Mouse (Mus musculus): ENCODE results near the gene Iqschfp. TPM values are rescaled to one million over a fixed set of nuclear protein-coding genes. Genes with fewer than 3 reads are reported as not detected.

Iqschfp gene
- total and polyA plus RNA-seq, 2 experiments: not detected

GRCm38 (mm10) chr3:68576431-68576830 lies 684.4 kb downstream of the Iqschfp start:
- TF ChIP-seq POLR2A (IDR thresholded peaks at IDR 0.05; ENCODE audit: extremely low read depth, insufficient read depth, low read length) (no peak), CTCF (IDR thresholded peaks at IDR 0.05; ENCODE audit: low read depth, low read length) (no peak)
- Histone ChIP-seq H3K4me1 (ENCODE audit: control insufficient read depth, insufficient read depth, low read length) (no peaks in the 10 kb centered on the region), H3K79me2 (ENCODE audit: control insufficient read depth, insufficient read depth, low read length) (no peaks in the 10 kb centered on the region), H3K9ac (ENCODE audit: low read depth, low read length) (no peak overlapping the region), H3K27ac (replicated peaks; ENCODE audit: insufficient read depth, low read depth, low read length) (no peak overlapping the region), H3K4me3 (ENCODE audit: insufficient read depth, low read depth, low read length) (no peak overlapping the region), H3K36me3 (ENCODE audit: control insufficient read depth, insufficient read depth, low read length) (no peaks in the 10 kb centered on the region), H3K27me3 (ENCODE audit: control insufficient read depth, insufficient read depth, low read length) (no peaks in the 10 kb centered on the region)
- no peak for DNase-seq (ENCODE audit: extremely low read depth, low read depth, low spot score)
- WGBS: 48% methylated on average over 7 of the region's 7 CpGs

GRCm38 (mm10) chr3:68576948-68577347 lies 684.9 kb downstream of the Iqschfp start:
- no peak for TF ChIP-seq POLR2A (IDR thresholded peaks at IDR 0.05; ENCODE audit: extremely low read depth, insufficient read depth, low read length)
- no peak for TF ChIP-seq CTCF (IDR thresholded peaks at IDR 0.05; ENCODE audit: low read depth, low read length)
- 71% methylated on average over 5 of the region's 5 CpGs for WGBS
- H3K36me3 ChIP-seq (ENCODE audit: control insufficient read depth, insufficient read depth, low read length): no peaks in the 10 kb centered on the region

GRCm38 (mm10) chr3:68581591-68581990 lies 689.6 kb downstream of the Iqschfp start:
- H3K27ac ChIP-seq (replicated peaks; ENCODE audit: insufficient read depth, low read depth, low read length): no peak overlapping the region
- no peak overlapping the region for H3K9ac ChIP-seq (ENCODE audit: low read depth, low read length)
- DNase-seq (ENCODE audit: extremely low read depth, low read depth, low spot score): peak; percentile 11
- 75% methylated on average over 13 of the region's 13 CpGs for WGBS
- H3K4me1 ChIP-seq (ENCODE audit: control insufficient read depth, insufficient read depth, low read length): no peaks in the 10 kb centered on the region
- H3K27me3 ChIP-seq (ENCODE audit: control insufficient read depth, insufficient read depth, low read length): no peaks in the 10 kb centered on the region
- TF ChIP-seq CTCF (IDR thresholded peaks at IDR 0.05; ENCODE audit: low read depth, low read length) (peak; percentile 28; the same call in 1 of the 2 replicates), POLR2A (IDR thresholded peaks at IDR 0.05; ENCODE audit: extremely low read depth, insufficient read depth, low read length) (no peak)
- H3K4me3 ChIP-seq (ENCODE audit: insufficient read depth, low read depth, low read length): no peak overlapping the region
- H3K36me3 ChIP-seq (ENCODE audit: control insufficient read depth, insufficient read depth, low read length): no peaks in the 10 kb centered on the region
- no peaks in the 10 kb centered on the region for H3K79me2 ChIP-seq (ENCODE audit: control insufficient read depth, insufficient read depth, low read length)

More at GRCm38 (mm10) chr3:68576948-68577347, 684.9 kb downstream of the Iqschfp start:
- Histone ChIP-seq H3K27ac (replicated peaks; ENCODE audit: insufficient read depth, low read depth, low read length) (no peak overlapping the region), H3K27me3 (ENCODE audit: control insufficient read depth, insufficient read depth, low read length) (no peaks in the 10 kb centered on the region), H3K79me2 (ENCODE audit: control insufficient read depth, insufficient read depth, low read length) (no peaks in the 10 kb centered on the region), H3K4me3 (ENCODE audit: insufficient read depth, low read depth, low read length) (no peak overlapping the region), H3K9ac (ENCODE audit: low read depth, low read length) (no peak overlapping the region), H3K4me1 (ENCODE audit: control insufficient read depth, insufficient read depth, low read length) (no peaks in the 10 kb centered on the region)
- no peak for DNase-seq (ENCODE audit: extremely low read depth, low read depth, low spot score)

- no peaks in the 10 kb centered on the region for H3K79me2 ChIP-seq (ENCODE audit: control insufficient read depth, insufficient read depth, low read length)
- no peak overlapping the region for H3K4me3 ChIP-seq (ENCODE audit: insufficient read depth, low read depth, low read length)
- no peak overlapping the region for H3K9ac ChIP-seq (ENCODE audit: low read depth, low read length)
- peak; percentile 24 for DNase-seq (ENCODE audit: extremely low read depth, low read depth, low spot score)
- no peaks in the 10 kb centered on the region for H3K36me3 ChIP-seq (ENCODE audit: control insufficient read depth, insufficient read depth, low read length)
- no peak overlapping the region for H3K27ac ChIP-seq (replicated peaks; ENCODE audit: insufficient read depth, low read depth, low read length)
- no peaks in the 10 kb centered on the region for H3K4me1 ChIP-seq (ENCODE audit: control insufficient read depth, insufficient read depth, low read length)
- no peaks in the 10 kb centered on the region for H3K27me3 ChIP-seq (ENCODE audit: control insufficient read depth, insufficient read depth, low read length)
- WGBS: 86% methylated on average over 12 of the region's 12 CpGs
- peak; percentile 49 for TF ChIP-seq CTCF (IDR thresholded peaks at IDR 0.05; ENCODE audit: low read depth, low read length)
- TF ChIP-seq POLR2A (IDR thresholded peaks at IDR 0.05; ENCODE audit: extremely low read depth, insufficient read depth, low read length): no peak
Measured at GRCm38 (mm10) chr3:68582103-68582740, 690.2 kb downstream of the Iqschfp start.

- Histone ChIP-seq H3K27ac (replicated peaks; ENCODE audit: insufficient read depth, low read depth, low read length) (0 out of 2 replicates have a peak overlapping the region, but pooled peaks have one; percentile 10), H3K4me3 (ENCODE audit: insufficient read depth, low read depth, low read length) (no peak overlapping the region), H3K27me3 (ENCODE audit: control insufficient read depth, insufficient read depth, low read length) (no peaks in the 10 kb centered on the region), H3K9ac (ENCODE audit: low read depth, low read length) (no peak overlapping the region), H3K4me1 (ENCODE audit: control insufficient read depth, insufficient read depth, low read length) (no peaks in the 10 kb centered on the region), H3K79me2 (ENCODE audit: control insufficient read depth, insufficient read depth, low read length) (no peaks in the 10 kb centered on the region), H3K36me3 (ENCODE audit: control insufficient read depth, insufficient read depth, low read length) (no peaks in the 10 kb centered on the region)
- no peak for DNase-seq (ENCODE audit: extremely low read depth, low read depth, low spot score)
- TF ChIP-seq POLR2A (IDR thresholded peaks at IDR 0.05; ENCODE audit: extremely low read depth, insufficient read depth, low read length) (no peak), CTCF (IDR thresholded peaks at IDR 0.05; ENCODE audit: low read depth, low read length) (no peak)
- 44% methylated on average over 14 of the region's 14 CpGs for WGBS
Measured at GRCm38 (mm10) chr3:68583031-68583693, 691.1 kb downstream of the Iqschfp start.
